Mouse (Mus musculus): ENCODE data around the gene C1qtnf7. TPM values are rescaled to one million over a fixed set of nuclear protein-coding genes. Genes with fewer than 3 reads are reported as not detected.

Gene C1qtnf7
- polyA plus RNA-seq, 1 experiment from 2014 or later: 54.2 TPM

DNA sequence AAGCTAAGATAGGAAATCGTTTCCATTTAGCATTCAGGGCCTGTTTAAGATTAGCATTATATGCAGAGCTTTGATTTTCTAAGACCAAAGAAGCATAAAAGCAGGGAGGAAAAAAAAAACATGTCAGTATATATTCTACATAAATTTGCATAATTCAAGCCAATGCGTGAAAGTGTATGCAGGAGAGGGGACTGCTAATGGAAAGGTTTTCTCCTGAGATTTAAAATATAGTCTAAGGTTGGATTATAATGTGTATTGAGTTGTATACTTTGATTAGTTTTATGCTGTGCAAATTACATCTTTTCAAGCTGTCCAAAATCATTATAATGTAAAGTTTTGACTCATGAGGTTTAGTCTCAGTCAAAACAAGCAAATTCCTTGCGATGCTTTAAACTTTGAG is 88.2 kb downstream of the C1qtnf7 start:
- no peak overlapping the region for H3K4me2 ChIP-seq
- no peaks in the 10 kb centered on the region for H3K27me3 ChIP-seq (ENCODE audit: insufficient read depth, low read length)
- 88% methylated on average over 3 of the region's 3 CpGs for WGBS
- no peaks in the 10 kb centered on the region for H3K36me3 ChIP-seq (ENCODE audit: insufficient read depth)
- no peak for DNase-seq
- no peaks in the 10 kb centered on the region for H3K4me1 ChIP-seq (ENCODE audit: insufficient read depth)
- H3K4me3 ChIP-seq (ENCODE audit: low read depth, low read length): no peak overlapping the region
- no peak for TF ChIP-seq CTCF (IDR thresholded peaks at IDR 0.05; ENCODE audit: low read depth)
- no peak overlapping the region for H3K27ac ChIP-seq (ENCODE audit: low read depth)
- H3K9me3 ChIP-seq (ENCODE audit: low read depth, low read length): no peaks in the 10 kb centered on the region
- no peak overlapping the region for H3K9ac ChIP-seq
- ATAC-seq (ENCODE audit: insufficient read depth): no peak

DNA sequence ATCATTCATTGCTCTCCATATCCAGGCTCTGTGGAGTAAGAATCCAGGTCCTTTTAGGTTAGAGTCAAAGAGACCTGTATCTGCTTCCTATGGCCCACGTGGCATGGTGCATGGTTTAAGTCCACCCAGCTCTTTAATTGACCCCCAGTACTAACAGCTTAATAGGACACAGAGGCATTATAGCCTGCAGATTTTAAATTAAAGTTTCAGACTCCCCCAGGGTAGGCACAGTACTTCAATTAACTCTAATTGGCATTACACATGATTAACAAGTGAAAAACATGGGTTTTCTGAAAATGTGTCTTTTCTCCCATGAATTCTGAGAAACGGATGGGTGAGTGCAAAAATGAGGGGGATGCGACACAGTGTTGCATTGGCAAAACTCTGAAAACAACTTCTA is 92.7 kb downstream of the C1qtnf7 start:
- H3K9ac ChIP-seq: no peak overlapping the region
- no peak overlapping the region for H3K4me3 ChIP-seq (ENCODE audit: low read depth, low read length)
- no peaks in the 10 kb centered on the region for H3K9me3 ChIP-seq (ENCODE audit: low read depth, low read length)
- no peaks in the 10 kb centered on the region for H3K27me3 ChIP-seq (ENCODE audit: insufficient read depth, low read length)
- no peaks in the 10 kb centered on the region for H3K36me3 ChIP-seq (ENCODE audit: insufficient read depth)
- DNase-seq (no peak), ATAC-seq (ENCODE audit: insufficient read depth) (no peak)
- 83% methylated on average over 3 of the region's 3 CpGs for WGBS
- H3K4me2 ChIP-seq: no peak overlapping the region
- TF ChIP-seq CTCF (IDR thresholded peaks at IDR 0.05; ENCODE audit: low read depth): no peak
- H3K4me1 ChIP-seq (ENCODE audit: insufficient read depth): no peaks in the 10 kb centered on the region
- no peak overlapping the region for H3K27ac ChIP-seq (ENCODE audit: low read depth)

DNA sequence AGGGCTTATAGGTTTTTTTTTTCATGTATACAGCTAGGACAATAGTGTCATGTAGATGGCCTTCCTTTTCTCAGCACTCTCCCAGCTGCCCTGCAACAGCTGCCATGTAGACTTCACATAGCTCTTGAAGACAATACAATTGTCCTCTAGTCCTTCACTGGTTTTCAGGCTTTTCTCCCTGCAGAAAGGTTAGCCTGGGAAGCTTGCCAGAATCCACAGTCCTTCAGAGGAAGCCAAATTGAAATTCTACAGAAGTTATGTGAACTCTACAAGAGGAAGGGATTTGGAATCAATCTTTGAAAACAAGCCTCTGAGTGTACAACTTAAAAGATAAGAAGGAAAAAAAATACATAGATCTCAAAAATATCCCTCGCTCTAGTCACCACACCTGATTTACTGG is 94.4 kb downstream of the C1qtnf7 start:
- ATAC-seq (ENCODE audit: insufficient read depth) (no peak), DNase-seq (peak; percentile 64)
- Histone ChIP-seq H3K9ac (no peak overlapping the region), H3K4me3 (ENCODE audit: low read depth, low read length) (no peak overlapping the region), H3K27ac (ENCODE audit: low read depth) (no peak overlapping the region), H3K9me3 (ENCODE audit: low read depth, low read length) (no peaks in the 10 kb centered on the region), H3K36me3 (ENCODE audit: insufficient read depth) (no peaks in the 10 kb centered on the region), H3K4me2 (no peak overlapping the region), H3K4me1 (ENCODE audit: insufficient read depth) (no peaks in the 10 kb centered on the region), H3K27me3 (ENCODE audit: insufficient read depth, low read length) (no peaks in the 10 kb centered on the region)
- TF ChIP-seq CTCF (IDR thresholded peaks at IDR 0.05; ENCODE audit: low read depth): no peak
- WGBS: 63% methylated on average over 1 of the region's 1 CpGs

DNA sequence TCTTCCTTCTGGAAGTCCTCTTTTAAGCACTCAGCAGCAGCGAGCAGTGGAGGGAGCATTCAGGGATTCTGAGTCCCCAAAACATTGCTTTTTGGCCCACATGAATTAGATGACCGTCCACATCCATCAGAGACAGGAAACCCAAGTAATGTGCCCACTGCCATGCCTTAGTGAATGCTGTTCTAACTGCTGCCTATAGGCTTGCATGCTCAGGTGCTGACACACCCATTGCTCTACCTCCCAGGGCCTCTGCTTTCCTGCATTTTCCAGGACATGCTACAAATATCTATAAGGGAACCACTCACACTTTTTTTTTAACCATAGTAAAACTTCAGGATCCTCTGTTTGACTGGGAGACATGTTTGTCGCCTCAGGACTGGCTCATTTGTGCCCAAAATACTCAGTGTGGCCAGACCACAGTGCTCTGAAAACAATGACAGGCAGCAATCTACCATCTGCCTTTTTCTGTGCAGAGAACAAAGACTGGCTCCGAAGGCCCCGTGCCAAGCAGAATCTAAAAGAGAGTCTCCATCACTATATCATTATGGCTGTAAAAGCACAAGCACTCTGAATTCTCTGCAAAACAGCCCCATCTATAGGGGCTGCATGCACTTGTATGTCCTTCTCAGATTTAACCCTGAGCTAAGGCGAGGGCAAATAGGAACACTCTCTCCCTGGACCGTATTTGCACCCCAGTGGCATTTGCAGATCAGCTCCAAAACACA is 106.4 kb downstream of the C1qtnf7 start:
- no peaks in the 10 kb centered on the region for H3K9me3 ChIP-seq (ENCODE audit: low read depth, low read length)
- H3K27me3 ChIP-seq (ENCODE audit: insufficient read depth, low read length): no peaks in the 10 kb centered on the region
- ATAC-seq (ENCODE audit: insufficient read depth) (peak; percentile 70; the same call in 1 of the 2 replicates), DNase-seq (peak; percentile 73)
- H3K4me3 ChIP-seq (ENCODE audit: low read depth, low read length): no peak overlapping the region
- 59% methylated on average over 7 of the region's 7 CpGs for WGBS
- H3K9ac ChIP-seq: no peak overlapping the region
- TF ChIP-seq CTCF (IDR thresholded peaks at IDR 0.05; ENCODE audit: low read depth): peak; percentile 41
- no peaks in the 10 kb centered on the region for H3K36me3 ChIP-seq (ENCODE audit: insufficient read depth)
- H3K4me2 ChIP-seq: no peak overlapping the region
- no peaks in the 10 kb centered on the region for H3K4me1 ChIP-seq (ENCODE audit: insufficient read depth)
- H3K27ac ChIP-seq (ENCODE audit: low read depth): no peak overlapping the region

DNA sequence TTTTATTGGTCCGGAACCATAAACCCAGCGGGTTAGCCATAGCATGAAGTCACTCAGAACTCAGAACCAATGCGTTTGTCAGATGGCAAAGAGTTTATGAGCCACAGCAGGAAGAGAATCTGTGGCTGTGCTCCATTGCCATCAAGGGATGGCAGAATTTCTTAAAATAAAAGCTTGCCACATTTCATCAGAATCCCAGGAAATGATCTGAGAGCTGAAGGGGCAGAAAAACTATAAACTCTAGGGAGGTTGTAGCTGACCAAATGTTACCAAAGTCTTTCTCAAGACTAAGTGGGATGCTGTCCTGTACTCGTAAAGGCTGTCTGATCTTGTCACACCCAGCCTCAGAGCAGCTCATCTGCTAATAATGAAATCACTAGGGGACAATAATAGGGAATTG is 110.1 kb downstream of the C1qtnf7 start:
- Histone ChIP-seq H3K4me2 (no peak overlapping the region), H3K27ac (ENCODE audit: low read depth) (no peak overlapping the region), H3K9ac (no peak overlapping the region), H3K4me3 (ENCODE audit: low read depth, low read length) (no peak overlapping the region), H3K27me3 (ENCODE audit: insufficient read depth, low read length) (no peaks in the 10 kb centered on the region), H3K9me3 (ENCODE audit: low read depth, low read length) (no peaks in the 10 kb centered on the region), H3K4me1 (ENCODE audit: insufficient read depth) (no peaks in the 10 kb centered on the region), H3K36me3 (ENCODE audit: insufficient read depth) (no peaks in the 10 kb centered on the region)
- no peak for TF ChIP-seq CTCF (IDR thresholded peaks at IDR 0.05; ENCODE audit: low read depth)
- DNase-seq (no peak), ATAC-seq (ENCODE audit: insufficient read depth) (no peak)
- 82% methylated on average over 4 of the region's 4 CpGs for WGBS

DNA sequence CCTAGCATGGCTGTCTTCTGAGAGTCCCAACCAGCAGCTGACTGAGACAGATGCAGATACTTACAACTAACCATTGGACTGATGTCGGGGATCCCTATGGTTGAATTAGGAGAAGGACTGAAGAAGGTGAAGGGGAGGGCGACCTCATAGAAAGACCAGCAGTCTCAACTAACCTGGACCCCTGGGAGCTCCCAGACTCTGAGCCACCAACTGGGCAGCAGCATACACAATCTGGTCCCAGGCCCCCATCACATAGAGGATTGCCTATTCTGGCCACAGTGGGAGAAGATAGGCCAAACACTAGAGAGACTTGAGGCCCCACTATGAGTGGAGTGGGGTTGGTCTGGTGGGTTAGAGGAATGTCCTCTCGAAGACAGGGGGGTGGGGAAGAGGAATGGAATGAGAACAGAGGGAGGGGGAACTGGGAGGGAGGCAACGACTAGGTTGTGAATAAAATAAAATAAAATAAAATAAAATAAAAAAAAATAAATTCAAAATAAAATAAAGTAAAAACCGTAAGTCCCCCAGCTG is 118.8 kb downstream of the C1qtnf7 start:
- no peaks in the 10 kb centered on the region for H3K27me3 ChIP-seq (ENCODE audit: insufficient read depth, low read length)
- H3K4me1 ChIP-seq (ENCODE audit: insufficient read depth): no peaks in the 10 kb centered on the region
- H3K27ac ChIP-seq (ENCODE audit: low read depth): no peak overlapping the region
- no peaks in the 10 kb centered on the region for H3K36me3 ChIP-seq (ENCODE audit: insufficient read depth)
- no peak overlapping the region for H3K4me2 ChIP-seq
- ATAC-seq (ENCODE audit: insufficient read depth) (peak; percentile 28; the same call in 1 of the 2 replicates), DNase-seq (no peak)
- no peak overlapping the region for H3K9ac ChIP-seq
- 80% methylated on average over 5 of the region's 5 CpGs for WGBS
- no peaks in the 10 kb centered on the region for H3K9me3 ChIP-seq (ENCODE audit: low read depth, low read length)
- TF ChIP-seq CTCF (IDR thresholded peaks at IDR 0.05; ENCODE audit: low read depth): no peak
- H3K4me3 ChIP-seq (ENCODE audit: low read depth, low read length): no peak overlapping the region

DNA sequence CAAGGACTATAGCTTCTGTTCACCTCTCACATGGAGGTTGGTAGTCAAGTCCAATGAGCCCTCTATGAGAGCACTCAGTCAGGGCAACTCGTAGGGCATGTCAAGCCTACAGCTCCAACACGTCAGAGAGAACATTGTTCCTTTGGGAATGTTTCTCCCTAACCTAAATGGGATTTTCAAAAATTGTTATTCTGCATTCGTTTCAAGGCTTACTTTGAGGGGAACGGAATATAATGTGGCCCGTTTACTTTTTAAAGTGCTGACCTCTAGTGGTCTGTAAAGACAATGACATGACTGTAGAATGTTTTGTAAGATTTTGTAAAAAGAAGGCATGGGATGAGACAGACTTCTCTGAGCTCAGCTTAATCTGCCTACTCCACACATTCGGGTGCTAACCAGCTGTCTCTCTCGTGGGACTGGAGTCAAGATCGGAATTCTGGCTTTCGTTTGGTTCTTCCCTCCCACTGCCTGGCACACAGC is 119.3 kb downstream of the C1qtnf7 start:
- peak; percentile 69 for TF ChIP-seq CTCF (IDR thresholded peaks at IDR 0.05; ENCODE audit: low read depth)
- DNase-seq (peak; percentile 77), ATAC-seq (ENCODE audit: insufficient read depth) (peak; percentile 83)
- no peaks in the 10 kb centered on the region for H3K9me3 ChIP-seq (ENCODE audit: low read depth, low read length)
- no peaks in the 10 kb centered on the region for H3K36me3 ChIP-seq (ENCODE audit: insufficient read depth)
- no peak overlapping the region for H3K27ac ChIP-seq (ENCODE audit: low read depth)
- H3K27me3 ChIP-seq (ENCODE audit: insufficient read depth, low read length): no peaks in the 10 kb centered on the region
- H3K4me1 ChIP-seq (ENCODE audit: insufficient read depth): no peaks in the 10 kb centered on the region
- H3K4me3 ChIP-seq (ENCODE audit: low read depth, low read length): no peak overlapping the region
- no peak overlapping the region for H3K4me2 ChIP-seq
- no peak overlapping the region for H3K9ac ChIP-seq
- WGBS: 24% methylated on average over 9 of the region's 9 CpGs

Measured in lung, embryonic 14.5 days (tissue).